Mouse (Mus musculus) bone marrow macrophage, adult 2 months (primary cell): ENCODE results near the gene Fermt3.

Experiments used
- CTCF ChIP-seq: IDR thresholded peaks from 2 replicates; pipeline ENCODE4 v1.5.1; 2012; ENCODE audit warnings: low read depth, mild to moderate bottlenecking, low read length, moderate library complexity
- POLR2A ChIP-seq: IDR thresholded peaks from 2 replicates; pipeline ENCODE4 v1.6.1; 2012; ENCODE audit warnings: mild to moderate bottlenecking, low read depth, low read length, borderline replicate concordance

- no peak for TF ChIP-seq CTCF
- no peak for TF ChIP-seq POLR2A
Measured at GRCm38 (mm10) chr19:6956461-6956860, 62.8 kb downstream of the Fermt3 start.
